Mouse (Mus musculus): Measurements from ENCODE around the gene 1600002K03Rik. TPM values are rescaled to one million over a fixed set of nuclear protein-coding genes. Genes with fewer than 3 reads are reported as not detected.
A peak's percentile ranks its signal among the peaks of the same experiment; 100 is the strongest.

Gene 1600002K03Rik
- total and polyA plus RNA-seq, 2 experiments: 5.1 to 10.0 TPM

- no peak overlapping the region for H3K9ac ChIP-seq (ENCODE audit: low read depth, low read length)
- no peak overlapping the region for H3K27ac ChIP-seq (replicated peaks; ENCODE audit: insufficient read depth, low read depth, low read length)
- H3K79me2 ChIP-seq (ENCODE audit: control insufficient read depth, insufficient read depth, low read length): peaks cover 20% of the 10 kb centered on the region
- no peak for DNase-seq (ENCODE audit: extremely low read depth, low read depth, low spot score)
- H3K4me3 ChIP-seq (ENCODE audit: insufficient read depth, low read depth, low read length): no peak overlapping the region
- 86% methylated on average over 7 of the region's 7 CpGs for WGBS
- peaks cover 3% of the 10 kb centered on the region; the same call in 1 of the 2 replicates for H3K36me3 ChIP-seq (ENCODE audit: control insufficient read depth, insufficient read depth, low read length)
- TF ChIP-seq POLR2A (IDR thresholded peaks at IDR 0.05; ENCODE audit: extremely low read depth, insufficient read depth, low read length): no peak
- no peak for TF ChIP-seq CTCF (IDR thresholded peaks at IDR 0.05; ENCODE audit: low read depth, low read length)
- no peaks in the 10 kb centered on the region for H3K27me3 ChIP-seq (ENCODE audit: control insufficient read depth, insufficient read depth, low read length)
- H3K4me1 ChIP-seq (ENCODE audit: control insufficient read depth, insufficient read depth, low read length): peaks cover 27% of the 10 kb centered on the region
These were observed 29.1 kb upstream of the 1600002K03Rik start for GRCm38 (mm10) chr10:80143664-80144063.

- no peak for TF ChIP-seq POLR2A (IDR thresholded peaks at IDR 0.05; ENCODE audit: extremely low read depth, insufficient read depth, low read length)
- no peak for TF ChIP-seq CTCF (IDR thresholded peaks at IDR 0.05; ENCODE audit: low read depth, low read length)
- Histone ChIP-seq H3K4me1 (ENCODE audit: control insufficient read depth, insufficient read depth, low read length) (peaks cover 26% of the 10 kb centered on the region), H3K9ac (ENCODE audit: low read depth, low read length) (no peak overlapping the region)
These were observed 28.6 kb upstream of the 1600002K03Rik start for GRCm38 (mm10) chr10:80144159-80144558.

GRCm38 (mm10) chr10:80144864-80145838 lies 27.6 kb upstream of the 1600002K03Rik start:
- WGBS: 74% methylated on average over 20 of the region's 20 CpGs
- Histone ChIP-seq H3K27me3 (ENCODE audit: control insufficient read depth, insufficient read depth, low read length) (no peaks in the 10 kb centered on the region), H3K9ac (ENCODE audit: low read depth, low read length) (no peak overlapping the region), H3K79me2 (ENCODE audit: control insufficient read depth, insufficient read depth, low read length) (peaks cover 26% of the 10 kb centered on the region), H3K4me1 (ENCODE audit: control insufficient read depth, insufficient read depth, low read length) (peaks cover 26% of the 10 kb centered on the region), H3K27ac (replicated peaks; ENCODE audit: insufficient read depth, low read depth, low read length) (no peak overlapping the region; the same call in 1 of the 2 replicates), H3K4me3 (ENCODE audit: insufficient read depth, low read depth, low read length) (no peak overlapping the region), H3K36me3 (ENCODE audit: control insufficient read depth, insufficient read depth, low read length) (peaks cover 3% of the 10 kb centered on the region; the same call in 1 of the 2 replicates)
- peak; percentile 37 for DNase-seq (ENCODE audit: extremely low read depth, low read depth, low spot score)
- TF ChIP-seq POLR2A (IDR thresholded peaks at IDR 0.05; ENCODE audit: extremely low read depth, insufficient read depth, low read length): no peak
- peak; percentile 90 for TF ChIP-seq CTCF (IDR thresholded peaks at IDR 0.05; ENCODE audit: low read depth, low read length)

More at GRCm38 (mm10) chr10:80144159-80144558, 28.6 kb upstream of the 1600002K03Rik start:
- H3K79me2 ChIP-seq (ENCODE audit: control insufficient read depth, insufficient read depth, low read length): peaks cover 20% of the 10 kb centered on the region
- no peak for DNase-seq (ENCODE audit: extremely low read depth, low read depth, low spot score)
- WGBS: 93% methylated on average over 12 of the region's 12 CpGs
- peaks cover 3% of the 10 kb centered on the region; the same call in 1 of the 2 replicates for H3K36me3 ChIP-seq (ENCODE audit: control insufficient read depth, insufficient read depth, low read length)
- H3K27ac ChIP-seq (replicated peaks; ENCODE audit: insufficient read depth, low read depth, low read length): no peak overlapping the region
- H3K4me3 ChIP-seq (ENCODE audit: insufficient read depth, low read depth, low read length): no peak overlapping the region
- no peaks in the 10 kb centered on the region for H3K27me3 ChIP-seq (ENCODE audit: control insufficient read depth, insufficient read depth, low read length)

GRCm38 (mm10) chr10:80145896-80146295 lies 26.8 kb upstream of the 1600002K03Rik start:
- Histone ChIP-seq H3K27me3 (ENCODE audit: control insufficient read depth, insufficient read depth, low read length) (no peaks in the 10 kb centered on the region), H3K36me3 (ENCODE audit: control insufficient read depth, insufficient read depth, low read length) (peaks cover 3% of the 10 kb centered on the region; the same call in 1 of the 2 replicates), H3K4me3 (ENCODE audit: insufficient read depth, low read depth, low read length) (no peak overlapping the region), H3K4me1 (ENCODE audit: control insufficient read depth, insufficient read depth, low read length) (peaks cover 26% of the 10 kb centered on the region), H3K27ac (replicated peaks; ENCODE audit: insufficient read depth, low read depth, low read length) (no peak overlapping the region; the same call in 1 of the 2 replicates), H3K9ac (ENCODE audit: low read depth, low read length) (no peak overlapping the region), H3K79me2 (ENCODE audit: control insufficient read depth, insufficient read depth, low read length) (peaks cover 34% of the 10 kb centered on the region)
- DNase-seq (ENCODE audit: extremely low read depth, low read depth, low spot score): no peak
- TF ChIP-seq POLR2A (IDR thresholded peaks at IDR 0.05; ENCODE audit: extremely low read depth, insufficient read depth, low read length) (no peak), CTCF (IDR thresholded peaks at IDR 0.05; ENCODE audit: low read depth, low read length) (no peak)
- WGBS: 70% methylated on average over 6 of the region's 6 CpGs

- WGBS: 21% methylated on average over 4 of the region's 4 CpGs
- no peak for TF ChIP-seq POLR2A (IDR thresholded peaks at IDR 0.05; ENCODE audit: extremely low read depth, insufficient read depth, low read length)
- peak; percentile 76 for DNase-seq (ENCODE audit: extremely low read depth, low read depth, low spot score)
- Histone ChIP-seq H3K9ac (ENCODE audit: low read depth, low read length) (peak overlapping the region; percentile 36), H3K4me1 (ENCODE audit: control insufficient read depth, insufficient read depth, low read length) (peaks cover 26% of the 10 kb centered on the region), H3K36me3 (ENCODE audit: control insufficient read depth, insufficient read depth, low read length) (peaks cover 3% of the 10 kb centered on the region; the same call in 1 of the 2 replicates), H3K27ac (replicated peaks; ENCODE audit: insufficient read depth, low read depth, low read length) (peak overlapping the region; percentile 94), H3K79me2 (ENCODE audit: control insufficient read depth, insufficient read depth, low read length) (peaks cover 40% of the 10 kb centered on the region), H3K4me3 (ENCODE audit: insufficient read depth, low read depth, low read length) (no peak overlapping the region), H3K27me3 (ENCODE audit: control insufficient read depth, insufficient read depth, low read length) (no peaks in the 10 kb centered on the region)
These were observed 26.2 kb upstream of the 1600002K03Rik start for GRCm38 (mm10) chr10:80146568-80147011.

Measured in liver, adult 2 months (tissue).